Mouse (Mus musculus) heart, adult 2 months (tissue): ENCODE measurements around the gene Endou.
A peak's percentile ranks its signal among the peaks of the same experiment; 100 is the strongest.

Experiments
- CTCF ChIP-seq: fragments of 200-600 bp; IDR thresholded peaks from 2 replicates; pipeline ENCODE4 v1.8.1; 2022; ENCODE audit warnings: antibody characterized with exemption, mild to moderate bottlenecking, moderate library complexity
- POLR2A ChIP-seq: fragments of 200-500 bp; IDR thresholded peaks from 2 replicates; pipeline ENCODE4 v1.6.1; 2011; ENCODE audit warnings: mild to moderate bottlenecking, low read depth, low read length, control low read depth; ENCODE audit not compliant: insufficient read depth

DNA sequence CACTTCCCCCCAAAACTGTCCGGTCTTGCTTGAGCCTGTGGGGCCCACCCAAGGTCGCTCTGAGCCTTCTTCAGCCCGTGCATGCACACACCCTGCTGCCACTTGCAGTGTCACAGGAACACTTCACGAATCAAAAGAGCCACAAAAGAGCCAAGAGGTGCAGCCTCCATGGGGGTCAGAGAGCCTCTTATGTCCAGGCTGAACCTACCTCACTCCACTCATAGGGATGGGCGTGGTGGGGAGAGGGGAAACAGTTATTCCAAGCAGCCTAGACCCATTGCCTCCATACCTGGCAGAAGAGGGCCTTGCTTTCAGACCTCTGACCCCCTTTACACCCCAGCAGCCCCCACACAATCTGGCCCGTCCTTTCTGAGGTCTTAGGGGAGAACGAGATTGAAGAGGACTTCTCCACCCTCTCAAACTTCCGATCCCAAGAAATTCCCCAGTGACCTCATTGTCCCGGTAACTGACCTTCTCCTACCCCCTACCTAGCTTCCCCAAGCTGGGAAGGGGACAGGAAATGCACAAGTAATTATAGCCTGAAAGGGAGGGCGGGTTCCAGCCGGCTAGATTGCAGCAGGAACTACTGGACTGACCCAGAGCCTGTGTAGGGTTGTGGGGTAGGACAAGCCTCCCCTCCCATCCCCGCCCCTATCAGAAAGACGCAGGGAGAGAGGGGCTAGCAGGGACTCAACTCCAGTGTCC lies 34.1 kb upstream of the Endou start:
- TF ChIP-seq CTCF = no peak
- peak; percentile 56; the same call in 1 of the 2 replicates for TF ChIP-seq POLR2A
